Mouse (Mus musculus) neural tube, embryonic 11.5 days (tissue): ENCODE results near the gene Praf2. TPM values are rescaled to one million over a fixed set of nuclear protein-coding genes. Genes with fewer than 3 reads are reported as not detected.
A peak's percentile ranks its signal among the peaks of the same experiment; 100 is the strongest.

Experiments used
- ATAC-seq: fragments of 200-750 bp; cut with Nextera tagmentation; 2 replicates; pipeline ENCODE4 v1.8.0; 2017; ENCODE audit warnings: moderate number of reproducible peaks, mild to moderate bottlenecking, moderate TSS enrichment, moderate library complexity; ENCODE audit not compliant: insufficient read depth, low FRiP score, low TSS enrichment
- DNase-seq: peaks from one replicate; pipeline ENCODE4 v3.0.0-alpha.2; 2015; ENCODE audit warnings: low spot score
- H3K27ac ChIP-seq: fragments of 300-500 bp; sonication (generic); 2 replicates; pipeline ENCODE4 v1.5.1; 2014; ENCODE audit warnings: low read depth, mild to moderate bottlenecking, low read length
- H3K27me3 ChIP-seq: fragments of 300-500 bp; sonication (generic); 2 replicates; pipeline ENCODE4 v1.6.1; 2014; ENCODE audit warnings: mild to moderate bottlenecking, low read length, mixed read lengths; ENCODE audit not compliant: control insufficient read depth, insufficient read depth
- H3K36me3 ChIP-seq: fragments of 300-500 bp; sonication (generic); 2 replicates; pipeline ENCODE4 v1.6.1; 2014; ENCODE audit warnings: mild to moderate bottlenecking, low read length, moderate library complexity, mixed read lengths; ENCODE audit not compliant: control insufficient read depth, insufficient read depth
- H3K4me1 ChIP-seq: fragments of 300-500 bp; sonication (generic); 2 replicates; pipeline ENCODE4 v1.6.1; 2014; ENCODE audit warnings: low read length, mixed read lengths; ENCODE audit not compliant: control insufficient read depth, insufficient read depth
- H3K4me2 ChIP-seq: fragments of 300-500 bp; sonication (generic); 2 replicates; pipeline ENCODE4 v1.6.1; 2014; ENCODE audit warnings: low read depth, mild to moderate bottlenecking, moderate library complexity
- H3K4me3 ChIP-seq: fragments of 300-500 bp; sonication (generic); 2 replicates; pipeline ENCODE4 v1.5.1; 2014; ENCODE audit warnings: low read depth, low read length
- H3K9ac ChIP-seq: fragments of 300-500 bp; sonication (generic); 2 replicates; pipeline ENCODE4 v1.6.1; 2014; ENCODE audit warnings: mild to moderate bottlenecking, low read length
- H3K9me3 ChIP-seq: fragments of 300-500 bp; sonication (generic); 2 replicates; pipeline ENCODE4 v1.6.1; 2016; ENCODE audit warnings: low read length; ENCODE audit not compliant: control insufficient read depth
- WGBS: fragments of 180-500 bp; shearing (Covaris S2); extraction: QIAGEN DNeasy Blood & Tissue Kit; methylation state at CpG from one replicate; pipeline ENCODE4 v1.1.7; 2014; 5-methylcytosine and 5-hydroxymethylcytosine counted together
- polyA plus RNA-seq: library from polyadenylated mRNA; unstranded; fragments of >200 nt; fragmentation: Nextera tagmentation; extraction: Ambion mirVana; gene quantifications from 2 replicates; pipeline ENCODE4 v1.2.1, GENCODE M21; 2014

Gene Praf2
- polyA plus RNA-seq, result 102 and 104 TPM in 2 replicates

- peak; percentile 92 for ATAC-seq
- 0 out of 2 replicates have a peak within 1 kb of the TSS, but pooled peaks have one; percentile 46 for H3K27ac ChIP-seq
Observed at GRCm38 (mm10) chrX:7728215-7728921, at the start of gene Praf2. Gene Praf2, plus strand, starts transcription at chrX:7728439.

GRCm38 (mm10) chrX:7678986-7679385 lies 49.3 kb upstream of the Praf2 start:
- Histone ChIP-seq H3K27ac (no peak overlapping the region), H3K4me3 (no peak overlapping the region), H3K4me2 (no peak overlapping the region), H3K36me3 (no peaks in the 10 kb centered on the region), H3K4me1 (no peaks in the 10 kb centered on the region), H3K9ac (no peak overlapping the region), H3K9me3 (no peaks in the 10 kb centered on the region), H3K27me3 (no peaks in the 10 kb centered on the region)
- ATAC-seq (no peak), DNase-seq (no peak)
- 53% methylated on average over 3 of the region's 3 CpGs for WGBS

More at GRCm38 (mm10) chrX:7728215-7728921, at the start of gene Praf2:
- Histone ChIP-seq H3K27me3 (no peaks in the 10 kb centered on the region), H3K4me1 (no peaks in the 10 kb centered on the region), H3K36me3 (no peaks in the 10 kb centered on the region), H3K9me3 (no peaks in the 10 kb centered on the region), H3K4me3 (peak within 1 kb of the TSS; percentile 40), H3K9ac (peak within 1 kb of the TSS; percentile 41), H3K4me2 (peak within 1 kb of the TSS; percentile 55)
- WGBS, result 21% methylated on average over 42 of the region's 42 CpGs
- DNase-seq, result peak; percentile 75

GRCm38 (mm10) chrX:7679405-7680056 lies 48.7 kb upstream of the Praf2 start:
- 18% methylated on average over 27 of the region's 27 CpGs for WGBS
- H3K4me3 ChIP-seq, result peak overlapping the region; percentile 15; the same call in 1 of the 2 replicates

GRCm38 (mm10) chrX:7680057-7680412 lies 48.2 kb upstream of the Praf2 start:
- Histone ChIP-seq H3K4me3 (peak overlapping the region; percentile 15; the same call in 1 of the 2 replicates), H3K4me1 (no peaks in the 10 kb centered on the region), H3K27ac (no peak overlapping the region), H3K27me3 (no peaks in the 10 kb centered on the region), H3K36me3 (no peaks in the 10 kb centered on the region), H3K9me3 (no peaks in the 10 kb centered on the region), H3K9ac (no peak overlapping the region), H3K4me2 (peak overlapping the region; percentile 36)
- WGBS, result 20% methylated on average over 9 of the region's 12 CpGs
- no peak for DNase-seq
- ATAC-seq, result peak; percentile 45; the same call in 1 of the 2 replicates

More at GRCm38 (mm10) chrX:7679405-7680056, 48.7 kb upstream of the Praf2 start:
- Histone ChIP-seq H3K4me2 (peak overlapping the region; percentile 36), H3K27me3 (no peaks in the 10 kb centered on the region), H3K27ac (no peak overlapping the region), H3K9ac (no peak overlapping the region), H3K4me1 (no peaks in the 10 kb centered on the region), H3K9me3 (no peaks in the 10 kb centered on the region), H3K36me3 (no peaks in the 10 kb centered on the region)
- DNase-seq, result peak; percentile 93
- ATAC-seq, result peak; percentile 86

- 78% methylated on average over 14 of the region's 14 CpGs for WGBS
- Histone ChIP-seq H3K4me1 (no peaks in the 10 kb centered on the region), H3K4me2 (peak within 1 kb of the TSS; percentile 36), H3K27me3 (no peaks in the 10 kb centered on the region), H3K27ac (no peak within 1 kb of the TSS), H3K9ac (no peak within 1 kb of the TSS), H3K9me3 (no peaks in the 10 kb centered on the region), H3K36me3 (no peaks in the 10 kb centered on the region), H3K4me3 (peak within 1 kb of the TSS; percentile 15; the same call in 1 of the 2 replicates)
- no peak for ATAC-seq
- DNase-seq, result no peak
Observed at GRCm38 (mm10) chrX:7680864-7681263, 47.4 kb upstream of the Praf2 start, which contains the start of gene Magix. Gene Magix, minus strand, starts transcription at chrX:7681251.

GRCm38 (mm10) chrX:7688321-7688720 lies 39.9 kb upstream of the Praf2 start:
- WGBS, result 84% methylated on average over 2 of the region's 2 CpGs
- Histone ChIP-seq H3K4me3 (no peak overlapping the region), H3K27ac (no peak overlapping the region), H3K9me3 (no peaks in the 10 kb centered on the region), H3K4me1 (no peaks in the 10 kb centered on the region), H3K36me3 (no peaks in the 10 kb centered on the region), H3K9ac (no peak overlapping the region), H3K27me3 (no peaks in the 10 kb centered on the region), H3K4me2 (no peak overlapping the region)
- DNase-seq (no peak), ATAC-seq (no peak)

- Histone ChIP-seq H3K4me3 (no peak overlapping the region), H3K36me3 (no peaks in the 10 kb centered on the region), H3K27me3 (no peaks in the 10 kb centered on the region), H3K27ac (no peak overlapping the region), H3K4me2 (no peak overlapping the region), H3K9ac (no peak overlapping the region), H3K9me3 (no peaks in the 10 kb centered on the region), H3K4me1 (no peaks in the 10 kb centered on the region)
- 75% methylated on average over 3 of the region's 3 CpGs for WGBS
- DNase-seq (no peak), ATAC-seq (no peak)
Observed at GRCm38 (mm10) chrX:7690486-7690885, 37.8 kb upstream of the Praf2 start.

- Histone ChIP-seq H3K9ac (no peak overlapping the region), H3K27me3 (no peaks in the 10 kb centered on the region), H3K4me1 (no peaks in the 10 kb centered on the region), H3K27ac (no peak overlapping the region), H3K9me3 (no peaks in the 10 kb centered on the region), H3K36me3 (no peaks in the 10 kb centered on the region), H3K4me3 (no peak overlapping the region), H3K4me2 (no peak overlapping the region)
- WGBS, result 45% methylated on average over 4 of the region's 4 CpGs
- DNase-seq, result peak; percentile 17
- no peak for ATAC-seq
Observed at GRCm38 (mm10) chrX:7692862-7693261, 35.4 kb upstream of the Praf2 start.
